Mouse (Mus musculus): ENCODE measurements around the gene Dnaja1. TPM values are rescaled to one million over a fixed set of nuclear protein-coding genes. Genes with fewer than 3 reads are reported as not detected.

The Dnaja1 gene
- polyA plus RNA-seq, 1 experiment from 2014 or later: 514 TPM

DNA sequence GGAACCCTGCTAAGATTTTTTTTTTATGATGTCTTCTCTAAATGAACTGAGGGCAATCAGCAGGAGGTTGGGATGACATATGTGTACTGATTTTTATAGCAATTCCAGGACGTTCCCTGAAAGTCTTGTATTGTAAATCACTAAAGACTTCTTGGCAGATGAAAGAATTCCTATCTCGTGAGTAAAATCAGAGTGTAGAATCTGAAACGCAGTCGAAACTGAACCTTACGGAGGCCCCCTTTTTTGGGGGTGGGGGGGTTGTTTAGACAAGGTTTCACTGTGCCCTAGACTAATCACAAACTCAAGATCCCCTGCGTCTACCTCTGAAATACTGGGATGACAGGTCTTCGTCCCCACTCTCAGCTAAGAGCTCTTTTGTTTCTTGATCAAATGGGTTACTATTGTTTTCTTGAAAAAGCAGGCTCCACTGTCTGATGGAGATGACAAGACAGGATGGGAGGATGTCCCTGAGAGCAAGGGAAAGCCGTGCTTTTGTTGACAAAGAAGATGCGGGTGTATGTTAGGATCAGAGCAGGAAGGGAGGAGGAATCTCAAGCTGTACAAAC is 18.2 kb upstream of the Dnaja1 start:
- H3K9me3 ChIP-seq: no peaks in the 10 kb centered on the region
- DNase-seq (ENCODE audit: low spot score): no peak
- 29% methylated on average over 9 of the region's 9 CpGs for WGBS
- H3K36me3 ChIP-seq: no peaks in the 10 kb centered on the region
- H3K27ac ChIP-seq: peak overlapping the region; percentile 95
- no peaks in the 10 kb centered on the region for H3K27me3 ChIP-seq (ENCODE audit: insufficient read depth, poor library complexity, severe bottlenecking)
- H3K4me3 ChIP-seq: peak overlapping the region; percentile 73
- H3K4me1 ChIP-seq (replicated peaks): peaks cover 27% of the 10 kb centered on the region

DNA sequence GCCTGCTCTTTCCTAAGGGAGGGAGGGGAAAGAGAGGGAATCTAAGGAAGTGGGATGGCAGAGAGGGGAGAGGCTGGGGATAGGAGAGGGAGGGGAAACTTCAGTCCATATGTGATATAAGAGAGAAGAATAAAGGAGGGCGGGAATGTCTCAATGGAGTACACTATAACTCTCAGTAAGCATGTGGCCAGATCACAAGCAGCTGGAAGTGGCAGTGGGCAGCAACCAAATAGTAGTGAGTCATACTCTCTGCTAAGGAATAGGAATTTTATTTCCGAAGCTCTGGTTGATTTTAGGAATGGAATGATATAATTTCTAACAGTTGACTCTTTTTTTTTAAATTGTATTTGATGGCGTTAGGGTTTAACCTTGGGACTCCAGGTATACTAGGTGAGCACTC is 4.8 kb upstream of the Dnaja1 start:
- 90% methylated on average over 3 of the region's 3 CpGs for WGBS
- H3K9me3 ChIP-seq: no peaks in the 10 kb centered on the region
- H3K27me3 ChIP-seq (ENCODE audit: insufficient read depth, poor library complexity, severe bottlenecking): no peaks in the 10 kb centered on the region
- H3K27ac ChIP-seq: no peak overlapping the region
- peaks cover 13% of the 10 kb centered on the region for H3K4me1 ChIP-seq (replicated peaks)
- H3K4me3 ChIP-seq: no peak overlapping the region
- DNase-seq (ENCODE audit: low spot score): no peak
- H3K36me3 ChIP-seq: no peaks in the 10 kb centered on the region

- no peak for DNase-seq (ENCODE audit: low spot score)
- H3K4me3 ChIP-seq: no peak overlapping the region
- H3K9me3 ChIP-seq: no peaks in the 10 kb centered on the region
- no peaks in the 10 kb centered on the region for H3K27me3 ChIP-seq (ENCODE audit: insufficient read depth, poor library complexity, severe bottlenecking)
- peaks cover 41% of the 10 kb centered on the region for H3K4me1 ChIP-seq (replicated peaks)
- 96% methylated on average over 8 of the region's 8 CpGs for WGBS
- peaks cover 19% of the 10 kb centered on the region for H3K36me3 ChIP-seq
- 0 out of 2 replicates have a peak overlapping the region, but pooled peaks have one; percentile 100 for H3K27ac ChIP-seq
Observed at GRCm38 (mm10) chr4:40720910-40721309, 1.0 kb upstream of the Dnaja1 start.

DNA sequence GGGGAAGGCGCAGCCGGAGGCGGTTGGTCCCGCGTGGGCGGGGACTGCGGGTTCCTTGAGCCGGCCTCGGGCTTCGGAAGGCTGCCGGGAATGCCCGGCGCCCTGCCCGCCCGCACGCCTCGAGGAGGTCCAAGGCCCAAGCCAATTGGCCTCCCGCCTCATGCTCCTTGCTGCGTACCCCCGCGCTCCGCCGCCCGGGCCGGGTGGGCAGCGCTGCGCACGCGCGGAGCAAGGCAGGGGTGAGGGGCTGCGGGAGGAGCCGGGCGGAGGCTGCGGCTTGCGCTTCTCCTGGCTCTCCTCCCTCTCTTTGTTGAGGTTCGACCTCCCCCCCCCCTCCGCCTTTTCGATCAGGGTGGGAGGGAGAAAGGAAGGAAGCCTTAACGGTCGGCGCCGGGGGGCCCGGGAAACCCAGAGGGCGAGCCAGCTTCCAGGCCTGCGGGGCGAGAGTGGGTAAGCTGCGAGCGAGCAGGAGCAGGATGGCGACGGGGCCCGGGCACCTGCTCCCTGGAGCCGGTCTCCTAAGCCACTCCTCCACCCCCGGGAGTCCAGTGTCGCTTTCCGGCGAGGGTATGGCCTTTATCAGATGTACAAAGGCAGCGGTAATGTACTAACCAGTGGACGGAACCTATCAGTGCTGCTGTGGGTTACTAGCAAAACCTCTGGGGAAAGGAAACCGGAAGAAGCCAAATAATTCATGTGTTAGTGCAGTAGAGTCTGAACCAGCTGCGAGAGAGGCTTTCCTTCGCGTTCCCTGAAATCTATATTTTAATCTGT is 924 bp downstream of the Dnaja1 start:
- no peaks in the 10 kb centered on the region for H3K27me3 ChIP-seq (ENCODE audit: insufficient read depth, poor library complexity, severe bottlenecking)
- peak overlapping the region; percentile 95 for H3K4me3 ChIP-seq
- under 1% methylated on average over 60 of the region's 62 CpGs for WGBS
- DNase-seq (ENCODE audit: low spot score): peak; percentile 87
- H3K27ac ChIP-seq: peak overlapping the region; percentile 100
- peaks cover 41% of the 10 kb centered on the region for H3K4me1 ChIP-seq (replicated peaks)
- H3K36me3 ChIP-seq: peaks cover 39% of the 10 kb centered on the region
- no peaks in the 10 kb centered on the region for H3K9me3 ChIP-seq

GRCm38 (mm10) chr4:40725141-40725540 is 3.2 kb downstream of the Dnaja1 start:
- no peaks in the 10 kb centered on the region for H3K9me3 ChIP-seq
- no peak for DNase-seq (ENCODE audit: low spot score)
- no peak overlapping the region for H3K27ac ChIP-seq
- H3K4me1 ChIP-seq (replicated peaks): peaks cover 41% of the 10 kb centered on the region
- peaks cover 62% of the 10 kb centered on the region for H3K36me3 ChIP-seq
- no peaks in the 10 kb centered on the region for H3K27me3 ChIP-seq (ENCODE audit: insufficient read depth, poor library complexity, severe bottlenecking)
- 91% methylated on average over 7 of the region's 7 CpGs for WGBS
- peak overlapping the region; percentile 95 for H3K4me3 ChIP-seq

DNA sequence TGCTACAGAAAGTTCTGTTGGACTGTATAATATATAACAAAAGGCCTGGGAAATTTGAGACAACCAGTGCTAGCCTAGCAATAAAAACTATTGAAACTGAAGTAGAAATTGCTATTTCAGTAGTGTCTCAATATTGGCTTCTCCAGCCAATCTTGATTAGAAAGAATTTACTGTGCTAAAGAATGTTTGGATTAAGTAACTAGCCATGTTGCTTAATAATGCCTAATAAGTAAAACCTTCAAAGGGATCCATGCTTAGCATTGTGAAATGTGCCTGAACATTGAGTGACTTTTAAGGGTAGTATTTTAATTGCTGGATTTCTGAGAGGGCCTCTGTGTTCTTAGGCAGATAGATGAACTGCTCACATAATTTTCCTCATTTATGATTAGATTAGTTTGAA is 3.6 kb downstream of the Dnaja1 start:
- Histone ChIP-seq H3K4me3 (peak overlapping the region; percentile 95; the same call in 1 of the 2 replicates), H3K36me3 (peaks cover 66% of the 10 kb centered on the region), H3K27me3 (ENCODE audit: insufficient read depth, poor library complexity, severe bottlenecking) (no peaks in the 10 kb centered on the region), H3K27ac (no peak overlapping the region), H3K4me1 (replicated peaks) (peaks cover 41% of the 10 kb centered on the region), H3K9me3 (no peaks in the 10 kb centered on the region)
- no peak for DNase-seq (ENCODE audit: low spot score)

GRCm38 (mm10) chr4:40727247-40727646 is 5.3 kb downstream of the Dnaja1 start:
- no peaks in the 10 kb centered on the region for H3K27me3 ChIP-seq (ENCODE audit: insufficient read depth, poor library complexity, severe bottlenecking)
- WGBS: 98% methylated on average over 1 of the region's 1 CpGs
- no peak overlapping the region for H3K4me3 ChIP-seq
- H3K36me3 ChIP-seq: peaks cover 83% of the 10 kb centered on the region
- DNase-seq (ENCODE audit: low spot score): no peak
- H3K27ac ChIP-seq: no peak overlapping the region
- H3K9me3 ChIP-seq: no peaks in the 10 kb centered on the region
- peaks cover 27% of the 10 kb centered on the region for H3K4me1 ChIP-seq (replicated peaks)

- Histone ChIP-seq H3K27me3 (ENCODE audit: insufficient read depth, poor library complexity, severe bottlenecking) (no peaks in the 10 kb centered on the region), H3K36me3 (peaks cover 97% of the 10 kb centered on the region), H3K9me3 (no peaks in the 10 kb centered on the region), H3K27ac (no peak overlapping the region), H3K4me1 (replicated peaks) (no peaks in the 10 kb centered on the region), H3K4me3 (no peak overlapping the region)
- DNase-seq (ENCODE audit: low spot score): no peak
Observed at GRCm38 (mm10) chr4:40731262-40731661, 9.3 kb downstream of the Dnaja1 start.

- DNase-seq (ENCODE audit: low spot score): no peak
- Histone ChIP-seq H3K27ac (no peak overlapping the region), H3K9me3 (no peaks in the 10 kb centered on the region), H3K4me1 (replicated peaks) (no peaks in the 10 kb centered on the region), H3K27me3 (ENCODE audit: insufficient read depth, poor library complexity, severe bottlenecking) (no peaks in the 10 kb centered on the region), H3K36me3 (peaks cover 97% of the 10 kb centered on the region), H3K4me3 (no peak overlapping the region)
- 80% methylated on average over 1 of the region's 1 CpGs for WGBS
Observed at GRCm38 (mm10) chr4:40735351-40735750, 13.4 kb downstream of the Dnaja1 start.

DNA sequence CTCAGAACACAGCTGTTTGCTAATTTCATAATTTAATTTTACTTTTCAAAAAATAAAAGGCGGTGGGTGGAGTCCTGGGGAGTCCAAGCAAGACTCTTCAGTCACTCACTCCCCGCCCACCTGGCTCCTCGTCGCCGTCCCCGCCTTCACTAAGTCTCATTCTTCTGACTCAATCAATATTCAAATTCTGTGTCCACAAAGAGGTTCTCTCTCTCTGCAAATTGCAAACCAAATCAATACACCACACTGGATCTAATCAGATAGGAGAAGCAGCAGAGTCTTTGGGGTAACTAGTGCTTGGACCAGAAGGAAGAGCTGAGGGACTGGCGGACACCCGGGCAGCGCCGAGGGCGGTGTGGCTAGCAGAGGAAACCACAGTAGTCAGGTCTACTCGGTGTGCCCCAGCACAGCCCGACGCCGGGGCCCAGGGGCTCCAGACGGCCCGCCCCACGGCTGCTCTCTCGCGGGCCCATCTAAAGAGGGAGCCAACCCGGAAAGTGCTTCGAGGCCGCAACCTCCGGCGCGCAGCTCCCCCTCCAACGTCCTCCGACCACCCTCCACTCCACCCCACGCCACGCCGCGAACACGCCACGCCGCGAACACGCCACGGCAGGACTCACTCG is 35.3 kb downstream of the Dnaja1 start:
- peak overlapping the region; percentile 88 for H3K27ac ChIP-seq
- H3K27me3 ChIP-seq (ENCODE audit: insufficient read depth, poor library complexity, severe bottlenecking): peaks cover 6% of the 10 kb centered on the region; the same call in 1 of the 2 replicates
- no peak for DNase-seq (ENCODE audit: low spot score)
- H3K36me3 ChIP-seq: peaks cover 38% of the 10 kb centered on the region
- H3K9me3 ChIP-seq: no peaks in the 10 kb centered on the region
- peak overlapping the region; percentile 88 for H3K4me3 ChIP-seq
- peaks cover 3% of the 10 kb centered on the region; the same call in 1 of the 2 replicates for H3K4me1 ChIP-seq (replicated peaks)
- under 1% methylated on average over 39 of the region's 39 CpGs for WGBS

DNA sequence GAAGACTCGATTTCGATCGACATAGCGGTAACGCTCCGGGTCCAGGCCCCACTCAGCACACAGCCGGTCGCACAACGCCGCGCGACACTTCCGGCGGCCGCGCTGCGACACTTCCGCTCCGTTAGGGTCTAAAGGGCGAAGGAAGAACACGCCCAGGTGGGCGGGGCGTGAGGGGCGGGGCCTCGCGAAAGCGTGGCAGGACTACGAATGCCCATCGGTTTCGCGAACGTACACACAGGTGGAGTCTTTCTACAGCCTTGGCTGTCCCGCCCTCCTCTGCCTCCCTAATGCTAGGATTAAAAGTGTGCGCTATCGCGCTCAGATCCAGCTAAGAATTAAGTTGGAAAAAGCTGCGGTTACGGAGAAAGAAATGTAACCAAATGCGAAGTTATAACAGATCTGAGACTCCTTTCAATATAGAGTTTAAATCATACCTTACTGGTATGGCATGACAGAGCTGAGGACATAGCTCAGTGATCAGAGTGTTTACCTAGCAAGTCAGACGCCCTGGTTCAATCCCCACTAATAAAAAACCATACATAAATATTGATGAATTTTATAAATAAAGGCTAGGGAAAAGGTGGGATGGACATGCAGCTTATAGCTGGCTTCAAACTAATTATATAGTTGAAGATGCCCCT is 36.0 kb downstream of the Dnaja1 start, which contains the start of gene Smu1:
Gene Smu1, minus strand, starts transcription at position 144 of the 641 bp plus-strand sequence.
- under 1% methylated on average over 40 of the region's 40 CpGs for WGBS
- Histone ChIP-seq H3K27me3 (ENCODE audit: insufficient read depth, poor library complexity, severe bottlenecking) (peaks cover 6% of the 10 kb centered on the region; the same call in 1 of the 2 replicates), H3K27ac (peak within 1 kb of the TSS; percentile 88)

GRCm38 (mm10) chr4:40759876-40760275 is 37.9 kb downstream of the Dnaja1 start:
- Histone ChIP-seq H3K27ac (no peak overlapping the region), H3K4me3 (no peak overlapping the region)

More for the DNA sequence above, 36.0 kb downstream of the Dnaja1 start, which contains the start of gene Smu1:
- peaks cover 3% of the 10 kb centered on the region; the same call in 1 of the 2 replicates for H3K4me1 ChIP-seq (replicated peaks)
- peaks cover 31% of the 10 kb centered on the region for H3K36me3 ChIP-seq
- no peaks in the 10 kb centered on the region for H3K9me3 ChIP-seq
- H3K4me3 ChIP-seq: peak within 1 kb of the TSS; percentile 88
- DNase-seq (ENCODE audit: low spot score): peak; percentile 97

More at GRCm38 (mm10) chr4:40759876-40760275, 37.9 kb downstream of the Dnaja1 start:
- 56% methylated on average over 5 of the region's 5 CpGs for WGBS
- Histone ChIP-seq H3K4me1 (replicated peaks) (peaks cover 3% of the 10 kb centered on the region; the same call in 1 of the 2 replicates), H3K27me3 (ENCODE audit: insufficient read depth, poor library complexity, severe bottlenecking) (peaks cover 6% of the 10 kb centered on the region; the same call in 1 of the 2 replicates), H3K9me3 (no peaks in the 10 kb centered on the region), H3K36me3 (peaks cover 12% of the 10 kb centered on the region)
- DNase-seq (ENCODE audit: low spot score): no peak
